Mouse (Mus musculus) liver, postnatal 0 days (tissue): ENCODE results near the gene Prrxl1.

ENCODE experiments used
- CTCF ChIP-seq: sonication (generic); IDR thresholded peaks from 2 replicates; pipeline ENCODE4 v1.5.1; 2016; ENCODE audit warnings: antibody characterized with exemption, low read depth
- EP300 ChIP-seq: IDR thresholded peaks from 2 replicates; pipeline ENCODE4 v1.6.1; 2016; ENCODE audit warnings: antibody characterized with exemption, low read depth, mild to moderate bottlenecking

DNA sequence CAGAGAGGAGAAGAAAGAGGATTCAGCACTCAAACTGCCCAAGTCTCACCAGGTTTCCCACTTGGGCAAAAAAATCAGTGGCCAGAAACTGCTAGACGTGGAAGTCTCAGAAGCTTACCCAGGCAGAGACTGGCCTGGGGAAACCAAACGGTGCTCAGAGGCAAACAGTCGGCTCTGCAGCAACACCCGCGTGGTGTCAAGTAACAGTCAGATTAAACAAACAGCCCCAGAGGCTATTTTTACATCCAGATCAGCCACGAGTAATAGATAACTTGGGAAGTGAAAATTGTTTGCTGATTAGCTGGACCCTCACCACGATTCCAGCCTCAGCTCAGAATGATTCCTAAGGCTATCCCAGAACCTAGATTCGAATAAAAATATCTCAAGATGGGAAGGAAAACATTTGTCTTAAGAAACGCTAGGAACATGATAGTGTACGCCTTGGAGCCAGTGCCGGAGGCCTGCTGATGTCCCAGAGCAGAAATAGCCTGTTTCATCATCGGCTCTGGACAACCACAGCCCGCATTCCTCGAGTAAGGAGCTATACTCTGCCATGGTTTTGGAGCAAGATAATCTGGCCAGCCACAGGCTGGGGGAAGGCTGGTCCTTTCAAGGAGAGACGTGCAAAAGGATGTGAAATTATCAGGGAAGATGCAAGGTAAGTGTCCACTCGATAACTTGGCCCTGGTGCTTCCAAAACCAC is 86.1 kb downstream of the Prrxl1 start, which contains the start of gene 3425401B19Rik:
- TF ChIP-seq CTCF (no peak), EP300 (no peak)
